Mouse (Mus musculus) embryonic stem cell, embryonic (primary cell): ENCODE data around the gene Dlg5.

ENCODE experiments used
- CTCF ChIA-PET, 4 experiments: fragments of 300-600 bp in 2 of 4; fragments of 350-600 bp in 2 of 4; sonication (Branson Sonifier 250); formaldehyde crosslinking; loops; one replicate each; lab custom pipeline; 2022; ENCODE audit warnings: inconsistent platforms in 2 of 4; lab: Charles Lee
- POLR2A ChIA-PET, 4 experiments: fragments of 300-600 bp in 2 of 4; fragments of 350-600 bp in 2 of 4; sonication (Branson Sonifier 250); formaldehyde crosslinking; loops; one replicate each; lab custom pipeline; 2022; ENCODE audit warnings: antibody characterized with exemption in 4 of 4, inconsistent platforms in 1 of 4; lab: Charles Lee

Gene Dlg5

GRCm38 (mm10) chr14:24245177-24246081 is at the start of gene Dlg5:
Gene Dlg5, minus strand, starts transcription at chr14:24245920.
- CTCF ChIA-PET: interaction anchor here in 3 of 4 experiments (0.5 to 1.9 kb wide), 12 partner anchors 9 to 1144 kb away, joined by 3 to 11 read pairs (median 4); no protein-coding TSS in a partner anchor
- POLR2A ChIA-PET: interaction anchor here (0.6 to 10.8 kb wide), 48 partner anchors 8 to 254 kb away, joined by 3 to 112 read pairs (median 5); no protein-coding TSS in a partner anchor

DNA sequence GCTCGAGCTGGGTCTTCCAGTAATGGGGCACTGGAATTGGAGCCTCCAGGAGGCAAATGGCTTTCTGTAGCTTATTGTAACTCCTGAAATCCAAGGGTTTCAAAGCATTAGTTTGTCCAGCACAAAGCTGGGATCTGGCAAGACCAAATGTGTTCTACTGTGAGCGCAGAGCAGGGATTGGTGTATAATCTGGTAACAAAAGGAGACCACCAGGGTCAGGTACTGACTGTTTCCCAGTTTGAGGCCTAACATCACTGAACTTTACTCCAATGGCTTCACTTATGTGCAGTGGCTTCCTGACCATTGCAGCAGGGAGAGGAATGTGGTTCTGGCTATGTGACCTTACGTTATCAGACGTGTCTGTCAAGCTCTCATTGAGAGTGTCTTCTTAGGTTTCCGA is 47.9 kb upstream of the Dlg5 start:
- CTCF ChIA-PET: interaction anchor here in 1 of 4 experiments (1.1 kb wide), 1 partner anchor 65 kb away, joined by 4 read pairs; no protein-coding TSS in a partner anchor
- POLR2A ChIA-PET: no interaction called here

DNA sequence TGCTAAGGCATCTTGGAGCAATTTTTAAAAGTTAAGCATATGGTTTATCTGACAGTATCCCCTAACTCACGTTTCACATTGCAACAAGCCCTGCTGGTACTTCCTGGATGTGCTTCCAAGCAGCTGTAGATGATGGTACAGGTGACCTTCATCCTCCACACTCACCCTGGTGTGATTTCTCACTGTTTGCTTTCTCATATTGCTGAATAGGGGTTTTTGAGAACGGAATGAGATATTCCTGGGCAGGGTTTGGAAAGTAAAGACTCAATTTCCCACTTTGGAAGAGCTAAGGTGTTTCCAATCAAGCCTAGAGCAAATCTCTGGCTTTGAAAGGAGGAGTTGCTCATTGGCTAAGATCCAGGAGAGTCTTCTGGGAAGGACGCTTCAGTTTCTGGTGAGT is 47.2 kb upstream of the Dlg5 start, which contains the start of gene E330034G19Rik:
E330034G19Rik (plus strand) TSS at position 301 of the 400 bp plus-strand sequence.
- POLR2A ChIA-PET: no interaction called here

DNA sequence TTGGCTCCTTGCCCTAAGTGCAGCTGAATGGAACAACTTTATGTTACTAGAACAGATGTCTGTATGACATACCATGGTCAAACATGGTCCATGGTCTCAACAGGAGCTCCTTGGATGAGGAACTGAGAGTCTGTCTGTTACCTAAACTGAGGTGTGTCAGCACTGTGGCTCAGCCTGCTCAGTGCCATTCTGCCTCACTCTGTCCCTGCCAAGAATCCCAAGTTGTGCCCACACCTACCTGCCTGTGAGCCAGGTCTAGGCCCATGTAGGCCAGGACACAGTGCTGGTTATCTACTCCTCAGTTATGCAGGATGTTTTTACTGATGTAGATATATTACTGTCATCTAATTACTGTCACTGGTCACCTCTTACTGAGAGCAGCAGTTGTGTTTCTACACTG is 45.0 kb upstream of the Dlg5 start:
- POLR2A ChIA-PET: no interaction called here
- CTCF ChIA-PET: no interaction called here

More for the DNA sequence above, 47.2 kb upstream of the Dlg5 start, which contains the start of gene E330034G19Rik:
- CTCF ChIA-PET: no interaction called here

GRCm38 (mm10) chr14:24286136-24286535 is 40.4 kb upstream of the Dlg5 start:
- POLR2A ChIA-PET: no interaction called here
- CTCF ChIA-PET: interaction anchor here in 1 of 4 experiments (0.5 kb wide), 1 partner anchor 223 kb away, joined by 3 read pairs; no protein-coding TSS in a partner anchor

- CTCF ChIA-PET: interaction anchor here in 2 of 4 experiments (1.1 to 1.6 kb wide), 2 partner anchors 9 to 76 kb away, joined by 4 read pairs; no protein-coding TSS in a partner anchor
These were observed 36.6 kb upstream of the Dlg5 start for GRCm38 (mm10) chr14:24282276-24282675.

GRCm38 (mm10) chr14:24281278-24281677 is 35.6 kb upstream of the Dlg5 start:
- ChIA-PET CTCF (interaction anchor here in 3 of 4 experiments (0.7 to 1.3 kb wide), 4 partner anchors 77 to 221 kb away, joined by 3 to 4 read pairs (median 3); no protein-coding TSS in a partner anchor), POLR2A (interaction anchor here in 1 of 4 experiments (0.6 kb wide), 1 partner anchor 232 kb away, joined by 3 read pairs; no protein-coding TSS in a partner anchor)

More at GRCm38 (mm10) chr14:24282276-24282675, 36.6 kb upstream of the Dlg5 start:
- POLR2A ChIA-PET: no interaction called here

DNA sequence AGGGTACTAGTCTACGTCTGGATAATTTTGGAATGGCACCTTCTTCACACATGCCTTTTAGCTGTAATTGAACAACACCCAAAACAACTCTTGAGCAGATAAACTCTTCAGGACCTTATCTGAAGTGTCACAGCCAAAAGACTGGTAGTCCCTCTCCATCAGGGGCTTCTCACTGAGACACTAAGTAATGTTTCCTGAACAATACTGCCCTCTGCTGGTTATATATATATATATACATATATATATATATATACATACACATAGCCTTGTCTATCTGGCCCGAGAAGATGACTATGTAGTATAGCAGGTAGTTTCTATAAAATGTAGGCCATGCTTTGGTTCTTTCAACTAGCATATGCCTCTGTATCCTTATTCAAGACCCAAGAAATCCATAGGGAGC is 29.8 kb upstream of the Dlg5 start:
- CTCF ChIA-PET: interaction anchor here in 3 of 4 experiments (0.6 to 1.7 kb wide), 6 partner anchors 94 to 417 kb away, joined by 3 to 11 read pairs (median 4); no protein-coding TSS in a partner anchor

GRCm38 (mm10) chr14:24273575-24273974 is 27.9 kb upstream of the Dlg5 start:
- CTCF ChIA-PET: interaction anchor here (0.6 to 3.4 kb wide), 55 partner anchors 9 to 1386 kb away, joined by 3 to 39 read pairs (median 4); no protein-coding TSS in a partner anchor
- POLR2A ChIA-PET: interaction anchor here (0.5 to 7.8 kb wide), 15 partner anchors 9 to 269 kb away, joined by 3 to 103 read pairs (median 4); partner anchors contain the start of gene Dlg5 (in 1 of the 4)

More for the DNA sequence above, 29.8 kb upstream of the Dlg5 start:
- POLR2A ChIA-PET: interaction anchor here in 1 of 4 experiments (0.9 kb wide), 1 partner anchor 60 kb away, joined by 3 read pairs; no protein-coding TSS in a partner anchor

DNA sequence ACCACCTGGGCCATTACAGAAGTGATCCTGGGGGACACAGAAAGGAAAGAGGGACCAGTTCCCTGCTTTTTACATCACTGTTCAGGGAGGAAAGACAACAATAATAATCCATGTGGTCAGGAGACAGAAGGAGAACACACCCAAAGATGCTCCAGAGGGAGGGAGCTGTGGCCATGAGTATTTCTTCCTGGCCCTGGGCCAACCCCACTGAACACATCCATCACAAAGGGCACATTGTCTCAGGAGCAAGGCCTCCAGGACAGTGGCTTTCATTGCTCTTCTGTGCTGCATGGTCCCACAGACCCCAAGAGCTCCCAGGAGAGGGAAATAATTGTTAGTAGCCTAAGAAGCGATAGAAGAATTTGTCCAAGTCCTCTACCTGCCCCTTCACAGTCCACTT is 23.9 kb upstream of the Dlg5 start:
- CTCF ChIA-PET: interaction anchor here in 1 of 4 experiments (1.4 kb wide), 1 partner anchor 201 kb away, joined by 7 read pairs; no protein-coding TSS in a partner anchor
- POLR2A ChIA-PET: interaction anchor here in 3 of 4 experiments (1.0 to 7.8 kb wide), 7 partner anchors 15 to 124 kb away, joined by 3 to 103 read pairs (median 6); no protein-coding TSS in a partner anchor

DNA sequence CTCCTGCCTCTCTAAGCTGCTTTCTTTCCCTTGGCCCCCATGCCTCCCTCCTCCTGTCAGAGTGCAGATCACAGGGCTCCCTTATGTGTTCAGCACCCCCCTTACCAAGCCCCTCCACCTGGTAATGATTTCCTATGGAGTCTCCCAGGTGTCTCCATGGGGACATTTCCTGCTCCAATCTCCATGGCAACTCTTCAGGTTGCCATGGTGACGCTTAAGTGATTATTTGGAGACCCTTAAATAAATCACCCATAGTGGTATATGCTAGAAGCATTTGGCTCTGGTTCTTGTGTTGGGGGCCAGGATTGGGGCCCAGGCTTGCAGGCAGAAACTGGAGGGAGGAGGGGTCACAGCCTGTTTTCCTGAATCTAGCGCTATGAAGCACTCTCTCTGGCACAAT is 17.2 kb upstream of the Dlg5 start:
- ChIA-PET CTCF (interaction anchor here in 1 of 4 experiments (1.5 kb wide), 1 partner anchor 81 kb away, joined by 6 read pairs; no protein-coding TSS in a partner anchor), POLR2A (interaction anchor here (0.6 to 2.0 kb wide), 7 partner anchors 9 to 77 kb away, joined by 3 to 29 read pairs (median 5); partner anchors contain the start of gene Dlg5 (in 1 of the 4))

DNA sequence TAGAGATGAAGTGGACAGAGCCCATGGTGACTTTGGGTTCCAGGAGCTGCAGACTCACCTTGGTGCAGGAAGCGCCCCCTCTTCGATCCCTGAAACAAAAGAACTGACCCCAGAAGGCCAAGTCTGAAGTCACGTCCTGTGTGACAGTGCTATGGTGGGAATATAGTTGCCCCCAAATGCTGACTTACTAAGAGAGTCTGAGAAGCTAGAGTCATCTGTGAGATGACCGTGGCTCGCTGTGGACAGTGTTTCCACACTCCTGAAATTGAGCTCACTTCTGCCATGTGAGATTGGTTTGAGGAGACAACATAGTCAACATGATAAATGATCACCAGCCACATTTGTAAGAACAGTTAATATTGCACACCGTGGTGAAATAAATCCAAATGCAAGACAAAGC is 16.7 kb upstream of the Dlg5 start:
- CTCF ChIA-PET: interaction anchor here in 1 of 4 experiments (1.1 to 1.5 kb wide), 3 partner anchors 11 to 80 kb away, joined by 4 to 6 read pairs (median 5); partner anchors contain the start of gene Dlg5
- POLR2A ChIA-PET: interaction anchor here (0.5 to 2.0 kb wide), 11 partner anchors 9 to 80 kb away, joined by 3 to 29 read pairs (median 5); partner anchors contain the start of gene Dlg5 (in 1 of the 4)

- ChIA-PET CTCF (interaction anchor here in 1 of 4 experiments (0.7 kb wide), 1 partner anchor 12 kb away, joined by 4 read pairs; no protein-coding TSS in a partner anchor), POLR2A (interaction anchor here in 2 of 4 experiments (1.3 to 1.8 kb wide), 2 partner anchors 15 to 116 kb away, joined by 3 to 5 read pairs; no protein-coding TSS in a partner anchor)
These were observed 14.7 kb upstream of the Dlg5 start for GRCm38 (mm10) chr14:24260391-24260790.

- POLR2A ChIA-PET: interaction anchor here in 3 of 4 experiments (0.6 to 7.5 kb wide), 13 partner anchors 11 to 646 kb away, joined by 3 to 192 read pairs (median 35); partner anchors contain the start of gene Dlg5 (in 2 of the 3)
- CTCF ChIA-PET: no interaction called here
These were observed 10.2 kb upstream of the Dlg5 start for GRCm38 (mm10) chr14:24255956-24256355.

DNA sequence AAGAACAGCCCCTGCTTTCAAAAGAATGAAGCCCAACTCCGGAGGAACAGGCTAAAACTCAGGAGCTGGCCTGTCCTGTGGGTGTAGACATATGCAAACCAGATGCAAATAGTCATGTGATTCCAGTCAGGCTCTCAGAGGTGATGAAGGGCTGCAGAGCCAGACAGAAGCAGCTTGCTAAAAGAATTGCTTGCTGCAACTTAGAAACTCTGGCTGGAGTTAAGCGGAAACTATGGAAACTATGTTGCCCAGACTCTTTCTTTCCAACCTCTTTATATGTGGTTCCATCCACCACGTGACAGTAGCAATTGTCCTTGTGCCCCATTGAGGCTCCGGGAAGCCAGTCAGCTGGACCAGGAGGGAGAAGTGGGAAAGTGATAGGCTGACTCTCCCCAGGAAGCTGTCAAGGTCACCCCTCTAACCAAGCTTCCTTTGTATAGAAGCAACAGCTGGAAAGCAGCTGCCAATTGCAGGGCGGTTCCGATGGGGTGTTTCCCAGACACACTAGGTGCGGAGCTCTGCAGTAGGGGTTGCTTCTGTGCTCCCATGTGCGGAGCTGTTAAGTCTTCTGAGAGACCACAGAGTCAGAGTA is 8.0 kb upstream of the Dlg5 start:
- ChIA-PET POLR2A (interaction anchor here (0.5 to 7.5 kb wide), 106 partner anchors 8 to 1588 kb away, joined by 3 to 192 read pairs (median 6); partner anchors contain the start of genes Dlg5 (in 4 of the 4), Polr3a (in 2 of the 4), Rps24 (in 2 of the 4) and Anxa11 (in 1 of the 4)), CTCF (interaction anchor here in 3 of 4 experiments (0.7 to 3.4 kb wide), 15 partner anchors 9 to 186 kb away, joined by 3 to 27 read pairs (median 4); partner anchors contain the start of gene Dlg5 (in 1 of the 3))

- POLR2A ChIA-PET: interaction anchor here in 3 of 4 experiments (0.7 to 7.5 kb wide), 16 partner anchors 6 to 107 kb away, joined by 3 to 192 read pairs (median 48); partner anchors contain the start of gene Dlg5 (in 2 of the 3)
- CTCF ChIA-PET: interaction anchor here in 1 of 4 experiments (1.2 to 3.4 kb wide), 2 partner anchors 12 to 22 kb away, joined by 4 to 27 read pairs; no protein-coding TSS in a partner anchor
These were observed 5.6 kb upstream of the Dlg5 start for GRCm38 (mm10) chr14:24251326-24251725.

GRCm38 (mm10) chr14:24249926-24250325 is 4.2 kb upstream of the Dlg5 start:
- CTCF ChIA-PET: interaction anchor here in 2 of 4 experiments (0.6 to 1.0 kb wide), 2 partner anchors 10 to 57 kb away, joined by 3 to 10 read pairs; no protein-coding TSS in a partner anchor
- POLR2A ChIA-PET: interaction anchor here in 2 of 4 experiments (0.9 to 7.5 kb wide), 6 partner anchors 9 to 68 kb away, joined by 3 to 192 read pairs (median 26); no protein-coding TSS in a partner anchor
